Mouse (Mus musculus): ENCODE data around the gene Mast3. TPM values are rescaled to one million over a fixed set of nuclear protein-coding genes. Genes with fewer than 3 reads are reported as not detected.
A peak's percentile ranks its signal among the peaks of the same experiment; 100 is the strongest.

The Mast3 gene
- total RNA-seq, 2 experiments from 2014 or later, result 2.9 to 4.1 TPM

- peak; percentile 90 to 96 for DNase-seq
- intact Hi-C loops (cut with DNase I), result no loop called here
Measured at GRCm38 (mm10) chr8:70753151-70753550, 51.7 kb downstream of the Mast3 start.

- peak; percentile 66 to 72 for DNase-seq
- intact Hi-C loops (cut with DNase I), result loop anchor here (1.0 kb wide), 1 partner anchor 32 kb away; no protein-coding TSS in a partner anchor
Measured at GRCm38 (mm10) chr8:70752000-70752764, 52.7 kb downstream of the Mast3 start.

GRCm38 (mm10) chr8:70750128-70750680 lies 54.6 kb downstream of the Mast3 start:
- DNase-seq, result peak; percentile 5 to 14
- intact Hi-C loops (cut with DNase I), result no loop called here

- peak in 1 of 2 experiments; percentile 2 for DNase-seq
- intact Hi-C loops (cut with DNase I), result no loop called here
Measured at GRCm38 (mm10) chr8:70749097-70749674, 55.7 kb downstream of the Mast3 start.

- intact Hi-C loops (cut with DNase I), result no loop called here
- DNase-seq, result peak in 1 of 2 experiments; percentile 7
Measured at GRCm38 (mm10) chr8:70748246-70749096, 56.4 kb downstream of the Mast3 start.

DNA sequence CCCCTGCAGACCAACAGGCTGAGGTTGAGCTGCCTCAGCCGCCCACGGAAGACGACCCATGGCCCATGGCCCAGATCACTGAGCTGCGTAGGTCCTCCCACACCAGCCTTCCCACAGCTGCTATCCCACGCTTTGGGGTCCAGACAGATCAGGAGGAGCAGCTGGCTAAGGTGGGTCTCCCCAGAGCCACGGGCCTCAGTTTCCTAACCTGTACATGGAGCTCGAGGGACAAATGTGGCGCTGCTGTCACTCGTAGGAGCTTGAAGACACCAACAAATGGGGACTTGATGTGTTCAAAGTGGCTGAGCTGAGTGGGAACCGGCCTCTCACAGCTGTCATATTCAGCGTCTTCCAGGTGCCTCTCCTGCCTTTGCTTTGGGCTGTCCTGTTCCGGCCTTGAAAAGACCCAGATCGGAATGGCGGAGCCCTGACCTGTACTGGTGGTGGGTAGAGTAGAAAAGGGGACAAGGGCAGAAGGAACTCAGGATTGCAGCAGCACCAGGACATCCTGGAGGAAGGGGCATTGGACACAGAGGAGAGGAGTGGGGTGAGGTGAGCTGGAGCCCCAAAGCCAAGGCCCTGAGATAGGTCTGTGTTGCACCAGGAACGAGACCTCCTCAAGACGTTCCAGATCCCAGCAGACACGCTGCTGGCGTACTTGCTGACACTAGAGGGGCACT lies 57.5 kb downstream of the Mast3 start:
- intact Hi-C loops (cut with DNase I), result no loop called here
- DNase-seq, result peak in 1 of 2 experiments; percentile 4

DNA sequence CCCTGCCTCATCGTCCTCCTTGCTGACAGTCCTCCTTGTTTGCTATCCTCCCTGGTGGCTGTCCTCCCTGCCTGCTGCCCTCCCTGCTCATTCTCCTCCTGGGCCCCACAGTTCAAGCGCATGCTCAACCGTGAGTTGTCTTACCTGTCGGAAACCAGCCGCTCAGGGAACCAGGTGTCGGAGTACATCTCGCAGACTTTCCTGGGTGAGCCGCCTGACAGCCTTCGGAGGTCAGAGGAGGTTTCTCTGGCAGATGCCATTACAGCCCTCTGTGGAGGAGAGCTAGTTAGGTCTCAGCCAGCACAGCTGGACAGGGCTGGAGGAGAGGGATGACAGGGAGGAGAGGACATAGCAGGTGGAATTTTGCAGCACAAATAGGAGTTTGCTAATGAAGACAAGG lies 58.2 kb downstream of the Mast3 start:
- intact Hi-C loops (cut with DNase I), result no loop called here

DNA sequence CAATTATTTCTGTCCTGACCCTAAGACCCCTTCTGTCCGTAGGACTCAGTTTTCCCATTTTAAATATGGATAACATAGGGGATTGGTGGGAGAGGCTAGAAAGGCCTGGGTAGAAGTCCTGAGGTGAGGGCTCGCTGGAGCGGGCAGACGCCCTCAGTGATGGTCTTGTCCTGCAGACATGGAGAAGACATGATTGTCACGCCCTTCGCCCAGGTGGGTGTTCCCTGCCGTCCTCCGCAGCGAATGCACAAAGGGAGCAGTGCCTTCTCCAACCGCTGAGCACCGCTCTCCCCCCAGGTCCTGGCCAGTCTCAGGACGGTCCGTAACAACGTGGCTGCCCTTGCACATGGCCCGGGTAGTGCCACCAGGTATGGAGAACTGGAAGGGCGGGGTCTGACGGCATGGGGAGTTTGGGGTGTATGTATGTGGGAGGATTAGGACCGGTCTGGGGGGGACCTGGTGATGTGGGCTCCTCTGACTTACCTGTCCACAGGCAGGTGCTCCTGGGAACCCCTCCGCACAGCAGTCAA lies 59.1 kb downstream of the Mast3 start:
- DNase-seq, result peak in 1 of 2 experiments; percentile 3
- intact Hi-C loops (cut with DNase I), result no loop called here

More for the DNA sequence above, 58.2 kb downstream of the Mast3 start:
- peak in 1 of 2 experiments; percentile 3 for DNase-seq

DNA sequence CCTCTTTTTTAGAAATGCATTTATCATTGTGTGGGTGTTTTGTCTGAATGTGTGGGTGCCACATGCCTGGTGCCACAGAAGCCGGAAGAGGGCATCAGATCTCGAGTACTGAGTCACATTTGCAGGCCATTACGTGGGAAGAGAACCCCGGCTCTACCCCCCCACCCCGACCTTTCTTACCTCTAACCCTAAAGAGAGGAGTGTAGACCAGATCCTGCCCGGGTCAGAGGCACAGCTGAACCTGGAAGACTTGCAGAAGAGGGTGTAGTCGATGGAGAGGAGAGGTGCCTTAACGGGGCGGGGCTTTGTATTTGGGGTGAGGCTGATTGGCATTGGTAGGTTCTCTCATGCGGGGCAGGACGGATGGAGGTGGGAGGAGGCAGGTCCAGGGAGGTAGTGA lies 60.0 kb downstream of the Mast3 start:
- DNase-seq, result peak in 1 of 2 experiments; percentile 3
- intact Hi-C loops (cut with DNase I), result no loop called here

DNA sequence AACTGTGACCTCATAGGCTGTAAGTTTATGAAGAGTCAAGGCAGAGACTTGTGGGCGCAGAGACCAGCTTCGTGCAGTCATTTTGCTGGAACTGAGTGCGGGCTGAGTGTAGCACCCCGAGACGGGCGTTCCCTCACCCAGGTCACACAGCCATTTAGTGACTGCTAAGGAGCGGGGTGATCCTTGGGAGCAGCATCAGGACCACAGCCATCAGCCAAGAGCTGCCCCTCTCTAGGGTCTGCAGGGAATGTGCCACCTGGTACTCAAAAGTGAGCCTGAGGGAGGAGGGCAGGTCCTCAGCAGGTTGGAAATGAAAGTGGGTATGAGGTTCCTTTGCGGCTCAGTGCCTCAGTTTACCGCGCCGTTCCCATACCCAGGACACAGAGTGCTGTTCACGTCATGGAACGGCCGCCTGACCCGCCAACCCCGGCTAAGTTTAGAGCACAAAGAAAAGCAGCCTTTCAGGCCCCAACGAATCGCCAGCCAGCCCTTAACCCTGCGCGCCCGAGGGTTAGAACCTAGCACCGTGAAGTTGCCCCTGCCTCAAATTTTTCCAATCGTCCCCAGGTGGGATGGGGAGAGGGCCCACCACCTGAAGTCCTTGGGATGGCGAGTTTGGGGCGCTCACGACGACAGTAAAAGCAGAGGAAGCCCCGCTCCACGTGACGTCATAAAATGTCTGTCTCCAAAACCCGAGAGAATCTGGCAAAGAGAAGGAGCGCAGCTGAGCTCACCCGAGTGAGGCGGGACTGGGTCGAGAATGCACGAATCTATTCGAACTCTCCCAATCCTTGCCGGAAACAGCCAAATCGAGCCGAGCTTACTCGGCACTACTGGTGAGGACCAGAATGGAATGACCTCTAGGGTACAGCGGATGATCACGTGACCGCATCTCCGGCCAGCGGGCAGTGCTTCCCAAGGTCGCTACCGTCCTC lies 60.9 kb downstream of the Mast3 start:
- DNase-seq, result peak; percentile 66 to 75
- intact Hi-C loops (cut with DNase I), result no loop called here

DNA sequence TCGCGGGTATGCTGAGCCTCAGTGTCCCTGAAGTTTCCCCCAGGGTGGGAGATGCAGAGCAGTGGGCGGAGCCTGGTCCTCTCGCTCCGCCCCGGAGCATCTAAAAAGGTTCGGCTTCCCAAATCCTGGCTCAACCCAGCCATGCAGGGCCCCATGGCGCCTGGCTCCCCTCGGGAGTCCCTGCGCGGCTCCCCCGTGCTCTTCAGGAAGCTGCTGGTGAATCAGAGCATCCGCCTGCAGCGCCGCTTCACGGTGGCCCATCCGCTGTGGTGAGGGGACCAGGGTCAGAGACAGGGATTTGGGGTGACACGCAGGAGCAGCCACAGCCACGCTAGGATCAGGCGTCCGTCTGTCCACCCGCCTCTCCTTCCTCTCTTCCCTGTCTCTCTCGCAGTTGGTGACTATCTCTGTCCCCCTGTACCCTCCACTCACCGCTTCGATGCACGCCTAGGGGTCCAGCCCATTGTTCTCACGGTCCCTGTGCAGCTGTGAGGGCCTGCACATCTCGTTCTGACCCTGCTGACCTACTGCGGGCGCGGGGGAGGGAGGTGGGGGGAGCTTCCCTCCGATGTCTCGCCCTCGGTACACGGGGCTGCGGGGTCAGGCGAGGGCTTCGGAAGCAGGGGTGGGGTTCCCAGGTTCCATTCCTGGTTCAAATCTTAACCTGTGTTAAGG lies 61.7 kb downstream of the Mast3 start:
- peak in 1 of 2 experiments; percentile 23 for DNase-seq
- intact Hi-C loops (cut with DNase I), result no loop called here

- intact Hi-C loops (cut with DNase I), result no loop called here
- peak; percentile 7 to 12 for DNase-seq
Measured at GRCm38 (mm10) chr8:70742176-70742575, 62.7 kb downstream of the Mast3 start.

DNA sequence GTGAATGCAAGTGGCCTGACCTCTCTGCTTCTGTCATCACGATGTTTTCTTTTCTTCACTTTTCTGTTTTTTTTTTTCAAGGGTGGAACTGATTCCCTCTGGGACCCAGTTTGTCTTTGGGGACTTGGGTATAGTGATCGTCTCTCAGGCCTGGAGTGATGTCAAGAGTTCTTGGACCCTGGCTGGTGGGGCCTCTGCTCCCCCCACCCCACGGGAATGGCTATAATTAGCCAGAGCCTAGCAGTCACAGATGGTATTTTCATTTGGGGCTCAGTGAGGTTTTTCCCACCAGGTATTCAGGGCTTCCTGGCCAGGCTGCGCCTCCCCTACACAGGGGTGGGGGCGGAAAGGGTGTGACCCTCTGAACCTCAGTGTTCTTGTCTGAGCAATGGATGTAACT lies 63.2 kb downstream of the Mast3 start:
- intact Hi-C loops (cut with DNase I), result no loop called here
- DNase-seq, result peak; percentile 16 to 21

GRCm38 (mm10) chr8:70738211-70738610 lies 66.6 kb downstream of the Mast3 start:
- DNase-seq, result peak in 1 of 2 experiments; percentile 2
- intact Hi-C loops (cut with DNase I), result no loop called here

DNA sequence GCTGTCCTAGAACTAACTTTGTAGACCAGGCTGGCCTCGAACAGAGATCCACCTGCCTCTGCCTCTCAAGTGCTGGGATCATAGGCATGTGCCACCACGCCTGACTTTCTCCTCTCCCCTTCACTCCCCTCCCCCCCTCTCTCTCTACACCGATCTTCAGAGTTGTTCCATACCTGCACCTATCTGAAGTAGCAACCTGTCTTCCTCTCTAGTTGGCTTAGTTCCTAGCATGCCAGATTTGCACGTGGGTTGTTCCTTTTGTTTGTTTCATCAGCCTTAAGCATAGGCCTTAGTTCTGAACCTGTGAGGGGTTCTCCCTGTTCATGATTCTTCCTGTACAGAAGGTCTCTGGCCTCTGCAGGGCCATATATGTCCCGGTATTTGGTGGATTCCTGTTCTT lies 67.1 kb downstream of the Mast3 start:
- intact Hi-C loops (cut with DNase I), result no loop called here
- no peak for DNase-seq

- intact Hi-C loops (cut with DNase I), result no loop called here
- peak in 1 of 2 experiments; percentile 2 for DNase-seq
Measured at GRCm38 (mm10) chr8:70730956-70731355, 73.9 kb downstream of the Mast3 start.

DNA sequence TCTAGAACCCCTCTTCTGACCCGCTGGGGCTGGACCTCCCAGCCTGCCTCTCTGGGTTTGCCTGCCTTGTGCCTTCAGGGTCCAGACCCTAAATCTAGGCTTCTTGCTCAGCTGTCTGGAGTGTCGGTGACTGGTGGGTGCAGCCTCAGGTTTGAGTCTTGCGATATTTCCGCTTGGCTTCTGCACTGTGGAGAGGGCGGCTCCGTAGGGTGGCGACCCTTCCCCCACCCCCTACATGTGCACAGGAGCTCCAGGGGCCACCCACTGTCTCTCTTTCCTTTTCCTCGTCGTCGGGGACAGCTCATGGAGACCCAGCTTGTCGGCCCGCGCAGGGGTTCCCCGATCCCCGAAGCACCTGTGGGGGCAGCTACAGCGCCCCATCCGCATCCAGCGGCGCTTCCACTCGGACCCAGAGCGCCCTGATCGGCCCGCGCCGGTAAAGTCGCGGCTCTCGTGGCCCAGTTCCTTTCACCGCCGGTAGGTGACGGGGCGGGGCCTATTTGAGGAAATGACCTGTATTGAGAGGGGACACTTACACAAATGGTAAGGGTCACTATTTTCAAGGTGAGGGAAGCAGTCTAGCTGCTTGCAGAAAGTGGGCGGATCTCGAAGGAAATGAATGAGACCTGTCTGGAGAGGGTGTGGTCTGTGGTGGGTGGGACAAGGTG lies 74.9 kb downstream of the Mast3 start:
- peak in 1 of 2 experiments; percentile 2 for DNase-seq
- intact Hi-C loops (cut with DNase I), result no loop called here
